Mouse (Mus musculus): ENCODE results near the gene Alg3. TPM values are rescaled to one million over a fixed set of nuclear protein-coding genes. Genes with fewer than 3 reads are reported as not detected.

Alg3 gene
- total RNA-seq, 1 experiment, result 28.9 TPM

DNA sequence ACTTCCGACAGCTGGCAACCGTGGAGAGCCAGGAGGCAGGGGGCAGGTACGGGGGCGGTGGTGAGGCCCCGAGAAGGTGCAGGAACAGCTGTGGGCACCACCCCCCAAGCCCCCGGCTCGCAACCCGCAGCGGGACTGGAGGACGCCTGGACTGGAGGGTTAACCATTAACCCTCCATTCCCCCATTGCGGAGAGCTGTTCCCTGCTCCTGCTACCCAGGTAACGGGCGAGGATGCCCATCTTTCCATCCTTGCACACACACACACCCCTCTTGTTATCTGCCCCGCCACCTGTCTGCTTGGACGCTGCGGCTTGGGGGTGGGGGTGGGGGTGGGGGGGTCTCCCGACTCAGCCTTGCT, 20.9 kb downstream of the Alg3 start:
- Histone ChIP-seq H3K4me1 (ENCODE audit: control insufficient read depth in 2 of 2, insufficient read depth in 2 of 2, low read length in 2 of 2, poor library complexity in 1 of 2) (peaks cover 0 to 7% of the 10 kb centered on the region in 2 experiments; a peak in 1 of 4 replicates), H3K36me3 (ENCODE audit: control insufficient read depth, insufficient read depth, low read length, poor library complexity, severe bottlenecking) (no peaks in the 10 kb centered on the region), H3K4me3 (ENCODE audit: insufficient read depth in 1 of 2, low read depth in 1 of 2, low read length in 2 of 2, poor library complexity in 1 of 2, severe bottlenecking in 1 of 2) (peak overlapping the region in 1 of 2 experiments; percentile 52; a peak in 1 of 4 replicates), H3K27ac (ENCODE audit: insufficient read depth, low read depth, low read length, poor library complexity, severe bottlenecking) (no peak overlapping the region), H3K9me3 (ENCODE audit: control insufficient read depth, insufficient read depth, low read depth, low read length) (no peaks in the 10 kb centered on the region), H3K9ac (ENCODE audit: insufficient read depth, low read depth, low read length, poor library complexity, severe bottlenecking) (no peak overlapping the region)
- no peak for DNase-seq (ENCODE audit: low read depth, low spot score)
- in situ Hi-C loops (cut with MboI; ENCODE audit: low sequenced_read_pairs in 2 of 2, unreplicated experiment in 2 of 2), result no loop called here
- TF ChIP-seq ZNF384 (IDR thresholded peaks at IDR 0.05; ENCODE audit: low read depth, low read length) (no peak), CHD2 (IDR thresholded peaks at IDR 0.05; ENCODE audit: low read depth, low read length) (no peak), MAFK (IDR thresholded peaks at IDR 0.05; ENCODE audit: insufficient read depth, low read depth, low read length) (no peak), ZC3H11A (IDR thresholded peaks at IDR 0.05; ENCODE audit: borderline replicate concordance, low read depth, low read length) (no peak), HCFC1 (IDR thresholded peaks at IDR 0.05; ENCODE audit: borderline replicate concordance, insufficient read depth, low read length) (no peak)

DNA sequence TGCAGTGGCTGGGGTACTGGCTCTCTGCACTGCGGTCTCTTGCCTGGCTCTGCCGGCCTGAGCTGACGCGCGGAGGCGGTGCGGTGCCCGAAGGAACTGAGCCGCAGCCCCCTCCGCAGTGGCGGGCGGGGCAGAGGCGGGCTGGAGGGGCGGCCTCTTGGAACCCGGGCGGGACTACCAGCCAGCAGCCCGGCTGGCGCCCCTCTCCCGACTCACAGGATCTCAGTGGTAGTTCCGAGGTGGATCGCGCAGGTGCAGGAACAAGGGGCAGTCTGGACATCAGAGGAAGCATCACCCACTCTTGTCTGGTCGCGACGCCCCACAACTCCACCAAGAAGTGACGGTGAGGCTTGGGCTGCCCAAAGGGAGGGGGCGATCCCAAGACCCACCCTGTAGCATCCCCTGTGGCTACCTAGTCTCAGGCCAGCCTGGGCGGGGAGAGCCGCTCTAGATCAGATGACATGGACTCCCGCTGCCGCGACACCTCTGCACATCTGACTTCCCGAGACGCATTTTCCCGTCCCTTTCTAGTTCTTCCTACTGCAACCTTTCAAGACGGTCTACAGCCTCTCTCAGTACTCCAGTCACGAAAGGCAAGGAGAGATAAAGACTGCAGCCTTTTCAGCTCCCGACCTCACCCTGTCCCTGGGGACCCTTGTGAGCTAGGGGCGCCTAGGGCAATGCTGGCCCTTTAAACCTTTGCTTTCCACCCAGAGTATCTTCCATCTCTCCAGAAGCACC, 21.4 kb downstream of the Alg3 start:
- Histone ChIP-seq H3K9ac (ENCODE audit: insufficient read depth, low read depth, low read length, poor library complexity, severe bottlenecking) (0 out of 2 replicates have a peak overlapping the region, but pooled peaks have one; percentile 27), H3K36me3 (ENCODE audit: control insufficient read depth, insufficient read depth, low read length, poor library complexity, severe bottlenecking) (no peaks in the 10 kb centered on the region), H3K4me3 (ENCODE audit: insufficient read depth in 1 of 2, low read depth in 1 of 2, low read length in 2 of 2, poor library complexity in 1 of 2, severe bottlenecking in 1 of 2) (peak overlapping the region; percentile 52), H3K9me3 (ENCODE audit: control insufficient read depth, insufficient read depth, low read depth, low read length) (no peaks in the 10 kb centered on the region), H3K4me1 (ENCODE audit: control insufficient read depth in 2 of 2, insufficient read depth in 2 of 2, low read length in 2 of 2, poor library complexity in 1 of 2) (peaks cover 0 to 7% of the 10 kb centered on the region in 2 experiments; a peak in 1 of 4 replicates), H3K27ac (ENCODE audit: insufficient read depth, low read depth, low read length, poor library complexity, severe bottlenecking) (no peak overlapping the region)
- no peak for TF ChIP-seq CHD2 (IDR thresholded peaks at IDR 0.05; ENCODE audit: low read depth, low read length)
- TF ChIP-seq ZC3H11A (IDR thresholded peaks at IDR 0.05; ENCODE audit: borderline replicate concordance, low read depth, low read length), result no peak
- TF ChIP-seq HCFC1 (IDR thresholded peaks at IDR 0.05; ENCODE audit: borderline replicate concordance, insufficient read depth, low read length), result no peak
- TF ChIP-seq MAFK (IDR thresholded peaks at IDR 0.05; ENCODE audit: insufficient read depth, low read depth, low read length), result no peak
- no peak for TF ChIP-seq ZNF384 (IDR thresholded peaks at IDR 0.05; ENCODE audit: low read depth, low read length)
- in situ Hi-C loops (cut with MboI; ENCODE audit: low sequenced_read_pairs in 2 of 2, unreplicated experiment in 2 of 2), result no loop called here
- DNase-seq (ENCODE audit: low read depth, low spot score), result no peak

DNA sequence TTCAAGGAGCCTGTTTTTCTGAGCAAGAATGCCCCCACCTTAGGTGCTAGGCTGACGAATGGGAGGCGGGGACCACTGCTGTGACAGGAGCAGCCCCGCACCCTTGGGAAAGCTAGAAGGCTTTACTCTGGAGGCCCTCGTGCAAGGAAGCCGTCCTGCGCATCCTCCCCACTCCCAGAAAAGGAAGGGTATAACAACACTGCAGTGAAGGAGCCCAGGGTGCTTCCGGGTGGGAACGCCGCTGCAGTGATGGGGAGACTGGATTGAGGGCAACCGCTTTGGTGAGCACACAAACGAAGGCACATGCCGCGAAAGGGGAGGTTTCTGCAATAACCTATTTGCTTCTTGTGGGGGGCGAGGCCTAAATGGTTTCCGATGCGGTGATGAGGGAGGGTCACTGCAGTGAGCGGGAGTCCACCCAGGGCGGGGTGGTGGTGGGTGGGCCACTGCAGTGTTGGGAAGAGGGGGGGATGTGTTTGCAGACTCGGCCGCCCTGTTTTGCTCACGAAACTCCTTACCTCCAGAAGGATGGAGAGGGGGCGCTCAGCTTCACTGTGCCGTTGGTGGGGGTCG, 22.1 kb downstream of the Alg3 start, which contains the start of gene Vwa5b2:
Gene Vwa5b2 (plus strand): TSS at position 106 of the 573 bp plus-strand sequence.
- Histone ChIP-seq H3K27ac (ENCODE audit: insufficient read depth, low read depth, low read length, poor library complexity, severe bottlenecking) (no peak within 1 kb of the TSS), H3K9me3 (ENCODE audit: control insufficient read depth, insufficient read depth, low read depth, low read length) (no peaks in the 10 kb centered on the region), H3K36me3 (ENCODE audit: control insufficient read depth, insufficient read depth, low read length, poor library complexity, severe bottlenecking) (no peaks in the 10 kb centered on the region), H3K4me1 (ENCODE audit: control insufficient read depth in 2 of 2, insufficient read depth in 2 of 2, low read length in 2 of 2, poor library complexity in 1 of 2) (peaks cover 0 to 7% of the 10 kb centered on the region in 2 experiments; a peak in 1 of 4 replicates), H3K4me3 (ENCODE audit: insufficient read depth in 1 of 2, low read depth in 1 of 2, low read length in 2 of 2, poor library complexity in 1 of 2, severe bottlenecking in 1 of 2) (peak within 1 kb of the TSS; percentile 52), H3K9ac (ENCODE audit: insufficient read depth, low read depth, low read length, poor library complexity, severe bottlenecking) (0 out of 2 replicates have a peak within 1 kb of the TSS, but pooled peaks have one; percentile 27)
- in situ Hi-C loops (cut with MboI; ENCODE audit: low sequenced_read_pairs in 2 of 2, unreplicated experiment in 2 of 2), result no loop called here
- DNase-seq (ENCODE audit: low read depth, low spot score), result no peak
- no peak for TF ChIP-seq ZC3H11A (IDR thresholded peaks at IDR 0.05; ENCODE audit: borderline replicate concordance, low read depth, low read length)
- TF ChIP-seq ZNF384 (IDR thresholded peaks at IDR 0.05; ENCODE audit: low read depth, low read length), result no peak
- no peak for TF ChIP-seq MAFK (IDR thresholded peaks at IDR 0.05; ENCODE audit: insufficient read depth, low read depth, low read length)
- no peak for TF ChIP-seq CHD2 (IDR thresholded peaks at IDR 0.05; ENCODE audit: low read depth, low read length)
- no peak for TF ChIP-seq HCFC1 (IDR thresholded peaks at IDR 0.05; ENCODE audit: borderline replicate concordance, insufficient read depth, low read length)

DNA sequence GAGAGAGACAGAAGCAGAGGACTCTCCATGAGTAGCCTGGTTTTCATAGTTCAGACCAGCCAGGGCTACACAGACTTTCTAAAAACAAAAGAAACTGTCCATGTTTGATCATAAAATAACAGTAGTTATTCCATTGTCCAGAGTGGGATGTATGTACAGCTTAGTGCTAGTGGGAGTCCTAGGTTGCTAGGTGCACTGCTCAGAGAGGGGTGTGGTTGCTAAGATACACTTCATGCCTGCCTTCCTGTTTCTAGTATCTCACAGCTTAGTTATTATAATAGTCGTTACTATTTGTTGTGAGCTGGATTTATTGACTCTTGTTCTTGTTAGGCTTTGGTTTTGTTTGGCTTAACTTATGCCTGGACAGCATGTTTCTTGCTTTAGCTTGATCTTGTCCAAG, 46.5 kb downstream of the Alg3 start:
- no peak overlapping the region for H3K9ac ChIP-seq (ENCODE audit: insufficient read depth, low read depth, low read length, poor library complexity, severe bottlenecking)
- H3K4me1 ChIP-seq (ENCODE audit: control insufficient read depth in 2 of 2, insufficient read depth in 2 of 2, low read length in 2 of 2, poor library complexity in 1 of 2), result no peaks in the 10 kb centered on the region
- no peak overlapping the region for H3K27ac ChIP-seq (ENCODE audit: insufficient read depth, low read depth, low read length, poor library complexity, severe bottlenecking)
- H3K9me3 ChIP-seq (ENCODE audit: control insufficient read depth, insufficient read depth, low read depth, low read length), result no peaks in the 10 kb centered on the region
- no peak for DNase-seq (ENCODE audit: low read depth, low spot score)
- TF ChIP-seq HCFC1 (IDR thresholded peaks at IDR 0.05; ENCODE audit: borderline replicate concordance, insufficient read depth, low read length) (no peak), ZNF384 (IDR thresholded peaks at IDR 0.05; ENCODE audit: low read depth, low read length) (no peak), CHD2 (IDR thresholded peaks at IDR 0.05; ENCODE audit: low read depth, low read length) (no peak), MAFK (IDR thresholded peaks at IDR 0.05; ENCODE audit: insufficient read depth, low read depth, low read length) (no peak), ZC3H11A (IDR thresholded peaks at IDR 0.05; ENCODE audit: borderline replicate concordance, low read depth, low read length) (no peak)
- in situ Hi-C loops (cut with MboI; ENCODE audit: low sequenced_read_pairs in 2 of 2, unreplicated experiment in 2 of 2), result no loop called here
- H3K4me3 ChIP-seq (ENCODE audit: insufficient read depth in 1 of 2, low read depth in 1 of 2, low read length in 2 of 2, poor library complexity in 1 of 2, severe bottlenecking in 1 of 2), result no peak overlapping the region
- peaks cover 6% of the 10 kb centered on the region for H3K36me3 ChIP-seq (ENCODE audit: control insufficient read depth, insufficient read depth, low read length, poor library complexity, severe bottlenecking)
